Mouse (Mus musculus): ENCODE measurements around the gene Tmem121. TPM values are rescaled to one million over a fixed set of nuclear protein-coding genes. Genes with fewer than 3 reads are reported as not detected.

The Tmem121 gene
- 1 to 10 TPM in 1 of 2 experiments, under 1 TPM in 1; 0.47 to 1.2 TPM for total RNA-seq (2023)

DNA sequence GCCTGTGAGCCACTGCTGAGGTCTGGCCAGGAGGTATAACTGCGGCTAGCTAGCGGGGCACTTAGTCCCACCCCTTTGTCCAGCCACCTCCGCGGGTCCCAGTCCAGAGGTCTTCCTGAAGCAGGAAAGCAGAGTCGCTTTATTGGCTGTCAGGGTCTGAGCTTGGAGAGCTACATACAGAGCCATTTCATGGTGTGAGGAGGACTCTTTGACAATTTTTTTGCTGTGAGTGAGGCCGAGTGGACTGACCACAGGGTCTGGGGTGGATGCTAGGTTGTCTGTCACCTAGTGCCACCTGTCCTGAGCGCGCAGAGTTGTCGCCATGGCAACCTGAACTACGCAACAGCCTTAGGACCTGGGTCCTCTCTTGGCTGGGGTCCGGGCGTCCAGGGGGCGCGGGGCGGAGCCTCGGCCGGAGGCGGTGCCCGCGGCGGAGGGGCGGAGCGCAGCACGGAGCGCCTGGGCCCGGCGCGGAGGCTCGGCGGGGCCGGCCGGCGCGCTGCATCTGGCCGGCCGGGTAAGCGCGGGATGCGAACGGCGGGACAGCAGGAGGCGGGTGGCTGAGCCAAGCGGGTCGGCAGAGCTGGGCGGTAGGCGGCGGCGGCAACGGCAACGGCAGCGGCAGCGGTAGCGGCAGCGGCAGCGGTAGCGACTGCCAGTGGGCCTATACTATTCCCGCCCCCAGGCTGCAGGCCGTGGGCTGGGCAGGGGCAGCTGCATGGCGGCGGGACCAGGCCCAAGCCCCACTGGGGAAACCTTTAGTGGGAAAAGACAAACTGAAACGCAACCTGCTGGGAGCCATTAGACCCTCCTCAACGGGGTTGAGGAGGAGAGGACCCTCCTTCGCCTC lies at the start of gene Tmem121:
TSS of gene Tmem121 (plus strand) at position 489 of the 850 bp plus-strand sequence.

DNA sequence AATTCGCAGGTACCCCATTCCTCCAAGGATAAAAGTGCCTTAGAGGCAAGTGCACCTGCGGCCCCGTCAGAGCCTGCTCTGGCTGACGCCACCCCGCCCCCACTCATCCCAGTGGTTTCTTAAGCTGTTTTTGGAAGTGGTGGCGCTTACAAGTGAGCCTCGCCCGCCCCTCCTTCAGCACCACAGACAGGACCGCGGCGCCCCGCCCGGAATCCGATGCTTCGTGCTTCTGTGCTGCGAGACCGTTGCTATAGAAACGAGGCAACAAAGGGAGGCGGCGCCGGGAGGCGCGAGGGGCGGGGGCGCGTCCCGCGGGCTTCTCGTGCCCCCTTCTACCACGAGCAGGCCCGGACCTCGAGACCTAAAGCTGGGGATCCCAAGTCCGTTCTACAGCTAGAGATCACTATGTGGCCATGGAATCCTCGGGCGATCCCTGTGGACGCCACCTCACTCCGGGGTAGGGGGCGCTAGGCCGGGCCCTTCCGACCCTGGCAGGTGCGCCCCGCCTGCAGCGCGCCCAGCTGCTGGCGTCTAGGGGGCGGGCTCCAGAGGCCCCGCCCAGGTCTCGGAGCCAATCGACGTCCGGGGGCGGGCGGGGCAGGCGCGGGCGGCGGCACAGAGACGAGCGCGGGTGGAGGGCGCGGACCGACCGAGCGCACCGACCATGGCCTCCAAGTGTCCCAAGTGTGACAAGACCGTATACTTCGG lies 45.7 kb upstream of the Tmem121 start, which contains the start of gene Crip2:
TSS of gene Crip2 (plus strand) at position 329 of the 708 bp plus-strand sequence.

GRCm38 (mm10) chr12:113146112-113147057 lies 39.3 kb upstream of the Tmem121 start, which contains the start of gene Crip1:
TSS of gene Crip1 (plus strand) at chr12:113146316.

DNA sequence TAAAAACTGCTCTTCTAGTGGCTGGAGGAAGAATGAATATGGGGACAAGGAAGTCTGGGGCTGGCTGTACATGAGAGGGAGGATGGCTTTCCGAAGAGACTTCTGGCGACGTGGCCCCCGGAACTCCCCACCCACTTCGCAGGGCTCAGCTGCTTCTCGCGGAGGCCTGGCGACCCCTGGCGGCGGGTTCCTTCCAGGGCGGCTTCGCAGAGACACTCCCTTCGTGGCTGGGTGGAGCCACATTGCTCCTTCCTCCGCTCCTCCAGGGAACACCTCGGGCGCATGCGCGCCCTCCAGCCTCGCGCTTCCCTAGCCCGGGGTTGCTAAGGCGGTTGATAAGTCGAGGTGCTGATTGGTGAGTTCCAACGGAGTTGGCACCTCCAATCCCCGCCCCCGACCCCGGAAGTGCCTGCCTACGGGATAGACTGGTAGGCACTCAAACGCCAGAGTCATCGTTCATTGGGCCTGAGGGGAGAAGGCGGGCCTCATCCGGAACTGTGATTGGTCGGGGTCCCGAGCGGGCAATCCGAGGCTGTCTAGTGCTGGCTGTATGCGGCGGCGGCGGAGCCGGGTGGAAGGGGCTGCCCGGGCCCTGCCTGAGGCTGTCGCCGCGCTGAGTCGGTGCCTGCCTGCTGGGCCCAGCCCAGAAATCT lies 29.7 kb upstream of the Tmem121 start, which contains the start of gene Tedc1:
TSS of gene Tedc1 (plus strand) at position 535 of the 653 bp plus-strand sequence.

Other genes starting within 250 kb of the Tmem121 start
- 10 to 100 TPM; 20.8 to 20.9 TPM for gene Nudt14, start 243.8 kb upstream of the Tmem121 start, total RNA-seq (2023)
- 10 to 100 TPM; 28.7 to 32.4 TPM for gene Btbd6, start 209.4 kb upstream of the Tmem121 start, total RNA-seq (2023)
- 100 to 1,000 TPM; 194 to 221 TPM for gene Brf1, start 185.2 kb upstream of the Tmem121 start, total RNA-seq (2023)
- gene Pacs2, start 171.4 kb upstream of the Tmem121 start, total RNA-seq (2023), result 10 to 100 TPM; 76.2 to 88.3 TPM
- gene Tex22, start 111.4 kb upstream of the Tmem121 start, total RNA-seq (2023), result 1 to 10 TPM; 2.8 to 3.1 TPM
- gene Mta1, start 87.7 kb upstream of the Tmem121 start, total RNA-seq (2023), result 10 to 100 TPM; 95.6 to 98.2 TPM
- 1 to 10 TPM; 5.2 to 7.2 TPM for gene Crip2, start 45.7 kb upstream of the Tmem121 start, total RNA-seq (2023)
- 100 to 1,000 TPM; 690 to 824 TPM for gene Crip1, start 39.6 kb upstream of the Tmem121 start, total RNA-seq (2023)
- gene Tedc1, start 29.5 kb upstream of the Tmem121 start, total RNA-seq (2023), result 10 to 100 TPM; 11.0 to 13.7 TPM

Measured in T-cell, adult 66 days (primary cell).